ENCODE assay signal across 32 mouse cellular contexts in the genomic region with DNA sequence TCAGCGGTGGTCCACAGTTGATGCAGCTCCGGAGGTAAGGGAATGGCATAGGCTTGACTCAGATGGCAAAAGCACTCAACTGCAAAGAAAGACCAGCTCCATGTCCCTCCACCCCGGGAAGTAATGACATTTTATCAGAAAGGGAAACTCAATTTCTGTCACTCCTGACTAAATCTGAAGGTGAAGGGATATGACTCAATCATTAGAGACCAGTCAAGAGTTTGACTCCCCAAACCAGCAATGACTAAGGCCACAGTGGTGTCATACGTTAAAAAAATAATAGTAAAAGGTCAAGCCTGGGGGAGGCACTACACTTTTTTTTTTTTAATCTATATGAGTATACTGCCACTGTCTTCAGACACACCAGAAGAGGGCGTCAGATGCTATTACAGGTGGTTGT.
"Had no signal": no experiment of that assay in that cellular context is flagged by ENCODE, and none has a peak within 500 bp of the region (broad histone marks: within the 10 kb centered on the region; RNA-seq: fewer than 3 reads in every experiment).

No protein-coding gene starts in this region.

- H3K27me3 ChIP-seq: limb, embryonic 15.5 days; liver, embryonic 12.5 days; liver, embryonic 13.5 days; liver, embryonic 15.5 days; lung, embryonic 15.5 days; megakaryocyte, embryonic 14.5 days; midbrain, embryonic 12.5 days; midbrain, embryonic 13.5 days; midbrain, embryonic 15.5 days; neural tube, embryonic 12.5 days had no signal

- H3K36me3 ChIP-seq: limb, embryonic 10.5 days; limb, embryonic 12.5 days; limb, embryonic 13.5 days; limb, embryonic 15.5 days; liver, embryonic 12.5 days; liver, embryonic 13.5 days; liver, embryonic 15.5 days; lung, embryonic 15.5 days; midbrain, embryonic 10.5 days; midbrain, embryonic 12.5 days; midbrain, embryonic 13.5 days; midbrain, embryonic 15.5 days; neural tube, embryonic 12.5 days had no signal

- DNase-seq: left cerebral cortex, postnatal 4 days; liver; liver, embryonic 13.5 days; liver, postnatal 0 days; lung, adult 18-20 months; lung, adult 2 months; lung, embryonic 14.5 days; lung, postnatal 10 days; lung, postnatal 14 days; lung, postnatal 36 days; lung, postnatal 4 days; midbrain, embryonic 14.5 days had no signal

- H3K9me3 ChIP-seq: limb, embryonic 10.5 days; limb, embryonic 12.5 days; limb, embryonic 13.5 days; limb, embryonic 15.5 days; liver, embryonic 12.5 days; liver, embryonic 13.5 days; liver, embryonic 15.5 days; lung, embryonic 15.5 days; megakaryocyte, embryonic 14.5 days; midbrain, embryonic 10.5 days; midbrain, embryonic 12.5 days; midbrain, embryonic 13.5 days; midbrain, embryonic 15.5 days; neural tube, embryonic 12.5 days had no signal

- H3K4me2 ChIP-seq: limb, embryonic 12.5 days; limb, embryonic 13.5 days; limb, embryonic 15.5 days; liver, embryonic 11.5 days; liver, embryonic 12.5 days; liver, embryonic 13.5 days; liver, embryonic 15.5 days; lung, embryonic 14.5 days; lung, embryonic 15.5 days; midbrain, embryonic 11.5 days; midbrain, embryonic 12.5 days; midbrain, embryonic 13.5 days; midbrain, embryonic 15.5 days; neural tube, embryonic 12.5 days had no signal

- H3K4me1 ChIP-seq: limb, embryonic 12.5 days; neural tube, embryonic 12.5 days had no signal

- H3K27ac ChIP-seq: limb, embryonic 10.5 days; limb, embryonic 12.5 days; limb, embryonic 13.5 days; limb, embryonic 15.5 days; liver, embryonic 12.5 days; liver, embryonic 13.5 days; liver, embryonic 14.5 days; liver, embryonic 15.5 days; lung, embryonic 15.5 days; macrophage; midbrain, embryonic 10.5 days; midbrain, embryonic 12.5 days; midbrain, embryonic 13.5 days; midbrain, embryonic 15.5 days; neural tube, embryonic 12.5 days had no signal

- ATAC-seq: liver, embryonic 12.5 days; liver, postnatal 0 days; lung, postnatal 0 days; midbrain, embryonic 13.5 days; midbrain, embryonic 15.5 days; midbrain, embryonic 16.5 days had no signal

- H3K9ac ChIP-seq: limb, embryonic 12.5 days; limb, embryonic 13.5 days; limb, embryonic 15.5 days; liver, embryonic 12.5 days; liver, embryonic 13.5 days; liver, embryonic 14.5 days; liver, embryonic 15.5 days; liver, postnatal 0 days; lung, embryonic 14.5 days; lung, embryonic 15.5 days; midbrain, embryonic 12.5 days; midbrain, embryonic 13.5 days; midbrain, embryonic 15.5 days; neural tube, embryonic 12.5 days had no signal

- H3K4me3 ChIP-seq: limb, embryonic 10.5 days; limb, embryonic 12.5 days; limb, embryonic 13.5 days; limb, embryonic 15.5 days; liver, embryonic 12.5 days; liver, embryonic 13.5 days; liver, embryonic 15.5 days; lung, embryonic 15.5 days; megakaryocyte, embryonic 14.5 days; midbrain, embryonic 10.5 days; midbrain, embryonic 12.5 days; midbrain, embryonic 13.5 days; midbrain, embryonic 15.5 days; myocyte; neural tube, embryonic 12.5 days had no signal
